Mouse (Mus musculus): ENCODE data around the gene Acadvl.
"Not testable (repeated sequence)": the region's sequence is repeated elsewhere in the genome, so short reads cannot be mapped to it uniquely, and the experiment has no call there.

The Acadvl gene

GRCm38 (mm10) chr11:70026689-70027088 is 11.5 kb upstream of the Acadvl start:
- peak; percentile 76 to 81 for DNase-seq

GRCm38 (mm10) chr11:70024151-70024514 is 8.9 kb upstream of the Acadvl start:
- DNase-seq, result no peak

- peak; percentile 72 for DNase-seq
Observed at GRCm38 (mm10) chr11:70023481-70024150, 8.4 kb upstream of the Acadvl start.

GRCm38 (mm10) chr11:70021264-70022132 is 6.3 kb upstream of the Acadvl start:
- DNase-seq, result peak; percentile 99

- DNase-seq, result peak; percentile 77 to 86
Observed at GRCm38 (mm10) chr11:70020731-70021263, 5.6 kb upstream of the Acadvl start.

GRCm38 (mm10) chr11:70020022-70020631 is 4.9 kb upstream of the Acadvl start:
- DNase-seq, result no peak

GRCm38 (mm10) chr11:70019495-70020021 is 4.3 kb upstream of the Acadvl start:
- no peak for DNase-seq

GRCm38 (mm10) chr11:70018131-70018990 is 3.1 kb upstream of the Acadvl start:
- peak; percentile 78 to 85 for DNase-seq

GRCm38 (mm10) chr11:70017199-70017767 is 2.1 kb upstream of the Acadvl start:
- DNase-seq, result no peak

GRCm38 (mm10) chr11:70016669-70017068 is 1.5 kb upstream of the Acadvl start, which contains the start of gene Dlg4:
Gene Dlg4, plus strand, starts transcription at chr11:70016942.
- DNase-seq, result no peak

- not testable (repeated sequence) for DNase-seq
Observed at GRCm38 (mm10) chr11:70016177-70016576, 966 bp upstream of the Acadvl start.

- DNase-seq, result no peak
Observed at GRCm38 (mm10) chr11:70015677-70016076, 466 bp upstream of the Acadvl start.

- DNase-seq, result no peak
Observed at GRCm38 (mm10) chr11:70014051-70014450, 1.2 kb downstream of the Acadvl start.

- no peak for DNase-seq
Observed at GRCm38 (mm10) chr11:70013408-70013807, 1.8 kb downstream of the Acadvl start.

- DNase-seq, result no peak
Observed at GRCm38 (mm10) chr11:70012931-70013330, 2.3 kb downstream of the Acadvl start.

GRCm38 (mm10) chr11:70010961-70011360 is 4.2 kb downstream of the Acadvl start:
- no peak for DNase-seq

GRCm38 (mm10) chr11:70010548-70010947 is 4.7 kb downstream of the Acadvl start:
- no peak for DNase-seq

GRCm38 (mm10) chr11:70010033-70010432 is 5.2 kb downstream of the Acadvl start:
- no peak for DNase-seq

- DNase-seq, result peak in 1 of 2 experiments; percentile 63
Observed at GRCm38 (mm10) chr11:70005521-70005920, 9.7 kb downstream of the Acadvl start.

GRCm38 (mm10) chr11:70002471-70002870 is 12.7 kb downstream of the Acadvl start:
- no peak for DNase-seq

GRCm38 (mm10) chr11:70001865-70002264 is 13.3 kb downstream of the Acadvl start:
- DNase-seq, result peak; percentile 77 to 82

GRCm38 (mm10) chr11:70001159-70001558 is 14.1 kb downstream of the Acadvl start:
- no peak for DNase-seq

Measured in kidney, postnatal 4 days (tissue).